Mouse (Mus musculus) midbrain, embryonic 11.5 days (tissue): ENCODE data around the gene Cpne5. TPM values are rescaled to one million over a fixed set of nuclear protein-coding genes. Genes with fewer than 3 reads are reported as not detected.
"Not testable (repeated sequence)": the region's sequence is repeated elsewhere in the genome, so short reads cannot be mapped to it uniquely, and the experiment has no call there.

ENCODE experiments used
- ATAC-seq: fragments of 200-750 bp; cut with Nextera tagmentation; 2 replicates; pipeline ENCODE4 v1.8.0; 2017; ENCODE audit warnings: moderate TSS enrichment, moderate library complexity; ENCODE audit not compliant: low FRiP score
- DNase-seq: peaks from one replicate; pipeline ENCODE4 v3.0.0; 2015; ENCODE audit warnings: low spot score; ENCODE audit errors: missing footprints
- H3K27ac ChIP-seq: fragments of 300-500 bp; sonication (generic); 2 replicates; pipeline ENCODE4 v1.5.1; 2014; ENCODE audit warnings: low read depth, low read length
- H3K27me3 ChIP-seq: fragments of 300-500 bp; sonication (generic); 2 replicates; pipeline ENCODE4 v1.6.1; 2014; ENCODE audit warnings: mild to moderate bottlenecking, low read length, moderate library complexity, mixed read lengths; ENCODE audit not compliant: control insufficient read depth, insufficient read depth
- H3K36me3 ChIP-seq: fragments of 300-500 bp; sonication (generic); 2 replicates; pipeline ENCODE4 v1.6.1; 2014; ENCODE audit warnings: mild to moderate bottlenecking, low read length, moderate library complexity, mixed read lengths; ENCODE audit not compliant: control insufficient read depth, insufficient read depth
- H3K4me1 ChIP-seq: fragments of 300-500 bp; sonication (generic); 2 replicates; pipeline ENCODE4 v1.6.1; 2014; ENCODE audit warnings: low read length; ENCODE audit not compliant: control insufficient read depth, insufficient read depth
- H3K4me2 ChIP-seq: fragments of 300-500 bp; sonication (generic); 2 replicates; pipeline ENCODE4 v1.6.1; 2014; ENCODE audit warnings: mild to moderate bottlenecking, moderate library complexity
- H3K4me3 ChIP-seq: fragments of 300-500 bp; sonication (generic); 2 replicates; pipeline ENCODE4 v1.5.1; 2014; ENCODE audit warnings: low read depth, low read length
- H3K9ac ChIP-seq: fragments of 300-500 bp; sonication (generic); 2 replicates; pipeline ENCODE4 v1.6.1; 2014; ENCODE audit warnings: low read length
- H3K9me3 ChIP-seq: fragments of 300-500 bp; sonication (generic); 2 replicates; pipeline ENCODE4 v1.6.1; 2016; ENCODE audit warnings: low read length; ENCODE audit not compliant: control insufficient read depth
- WGBS: fragments of 180-500 bp; shearing (Covaris S2); extraction: QIAGEN DNeasy Blood & Tissue Kit; methylation state at CpG from one replicate; pipeline ENCODE4 v1.1.7; 2014; 5-methylcytosine and 5-hydroxymethylcytosine counted together
- polyA plus RNA-seq: library from polyadenylated mRNA; unstranded; fragments of >200 nt; fragmentation: Nextera tagmentation; extraction: Ambion mirVana; gene quantifications from 2 replicates; pipeline ENCODE4 v1.2.1, GENCODE M21; 2014

Cpne5 gene
- polyA plus RNA-seq, 1 experiment from 2014 or later: 7.4 TPM

DNA sequence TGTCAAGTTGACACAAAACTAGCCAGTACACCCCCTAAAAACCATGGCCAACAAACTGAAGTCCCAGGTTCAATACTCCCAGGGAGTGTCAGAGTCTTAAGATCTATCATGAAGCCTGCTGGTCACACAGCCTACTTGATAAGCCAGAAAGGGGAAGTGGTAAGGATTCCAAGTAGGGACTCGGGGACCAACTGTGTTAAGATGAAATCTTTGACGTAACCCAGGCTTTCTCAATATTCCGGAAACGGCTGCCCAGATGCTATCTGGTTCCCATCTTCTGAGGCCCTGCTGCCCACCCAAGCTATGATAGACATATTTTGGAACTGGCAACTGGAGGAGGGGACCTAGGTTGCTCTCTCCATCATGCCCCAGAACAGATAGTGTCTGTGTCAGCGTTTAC is 126.6 kb downstream of the Cpne5 start:
- DNase-seq (no peak), ATAC-seq (no peak)
- Histone ChIP-seq H3K27ac (no peak overlapping the region), H3K27me3 (no peaks in the 10 kb centered on the region), H3K4me1 (no peaks in the 10 kb centered on the region), H3K36me3 (no peaks in the 10 kb centered on the region), H3K4me3 (no peak overlapping the region), H3K9ac (no peak overlapping the region), H3K4me2 (no peak overlapping the region), H3K9me3 (no peaks in the 10 kb centered on the region)
- 89% methylated on average over 5 of the region's 5 CpGs for WGBS

DNA sequence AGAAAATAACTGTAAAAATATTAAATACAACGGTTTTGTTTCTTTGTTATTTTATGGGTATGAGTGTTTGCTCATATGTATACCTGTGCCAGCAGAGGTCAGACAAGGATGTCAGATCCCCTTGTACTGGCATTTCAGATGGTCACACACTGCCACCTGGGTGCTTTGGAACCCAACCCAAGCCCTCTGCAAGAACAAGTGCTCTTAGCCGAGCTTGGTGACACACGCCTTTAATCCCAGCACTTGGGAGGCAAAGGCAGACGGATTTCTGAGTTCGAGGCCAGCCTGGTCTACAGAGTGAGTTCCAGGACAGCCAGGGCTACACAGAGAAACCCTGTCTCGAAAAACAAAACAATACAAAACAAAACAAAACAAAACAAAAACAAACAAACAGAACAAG is 127.6 kb downstream of the Cpne5 start:
- 79% methylated on average over 6 of the region's 6 CpGs for WGBS
- H3K27ac ChIP-seq, H3K9me3 ChIP-seq, H3K27me3 ChIP-seq, ATAC-seq, H3K4me1 ChIP-seq, H3K4me3 ChIP-seq, DNase-seq, H3K4me2 ChIP-seq, H3K36me3 ChIP-seq, H3K9ac ChIP-seq: not testable (repeated sequence)

Other genes with a start within 250 kb of the Cpne5 start
- gene Stk38, start 230.2 kb downstream of the Cpne5 start, polyA plus RNA-seq: 130 and 139 TPM in 2 replicates
- gene Srsf3, start 205.5 kb downstream of the Cpne5 start, polyA plus RNA-seq: 899 and 948 TPM in 2 replicates
- 16.1 and 17.4 TPM in 2 replicates for gene Cdkn1a, start 147.2 kb downstream of the Cpne5 start, polyA plus RNA-seq
- gene Rab44, start 124.0 kb downstream of the Cpne5 start, polyA plus RNA-seq: 0.22 and 0.44 TPM in 2 replicates
- 163 and 170 TPM in 2 replicates for gene Ppil1, start 26.0 kb upstream of the Cpne5 start, polyA plus RNA-seq
- 68.4 and 74.6 TPM in 2 replicates for gene BC004004, start 30.6 kb upstream of the Cpne5 start, polyA plus RNA-seq
- gene Pi16, start 79.5 kb upstream of the Cpne5 start, polyA plus RNA-seq: 0.56 and 0.57 TPM in 2 replicates
- 348 and 375 TPM in 2 replicates for gene Mtch1, start 109.8 kb upstream of the Cpne5 start, polyA plus RNA-seq
- gene Fgd2, start 122.7 kb upstream of the Cpne5 start, polyA plus RNA-seq: 2.2 and 2.4 TPM in 2 replicates